Mouse (Mus musculus) stomach, postnatal 0 days (tissue): Measurements from ENCODE around the gene Dpf3.

Experiments used
- CTCF ChIP-seq: IDR thresholded peaks from 2 replicates; pipeline ENCODE4 v1.5.1; 2016; ENCODE audit warnings: antibody characterized with exemption, low read depth, mild to moderate bottlenecking, moderate library complexity
- EP300 ChIP-seq: optimal IDR thresholded peaks from 2 replicates; pipeline ENCODE3; 2016; ENCODE audit warnings: antibody characterized with exemption

- TF ChIP-seq EP300 (no peak), CTCF (no peak)
Observed at GRCm38 (mm10) chr12:83420346-83420745, 67.2 kb downstream of the Dpf3 start.
